Mouse (Mus musculus) liver, embryonic 14.5 days (tissue): ENCODE measurements around the gene Cd300ld3. TPM values are rescaled to one million over a fixed set of nuclear protein-coding genes. Genes with fewer than 3 reads are reported as not detected.

Experiments used
- ATAC-seq: fragments of 200-750 bp; cut with Nextera tagmentation; 2 replicates; pipeline ENCODE4 v1.8.0; 2017; ENCODE audit warnings: moderate number of reproducible peaks, mild to moderate bottlenecking, moderate library complexity; ENCODE audit not compliant: insufficient read depth
- DNase-seq, 3 experiments: peaks; one replicate each; pipeline ENCODE4 v3.0.0-alpha.2; 2012 to 2013; ENCODE audit warnings: low read depth in 3 of 3, low spot score in 3 of 3
- H3K27ac ChIP-seq: fragments of 300-500 bp; sonication (generic); 2 replicates; pipeline ENCODE4 v1.5.1; 2014; ENCODE audit warnings: moderate library complexity, mild to moderate bottlenecking, control low read depth, inconsistent platforms
- H3K27me3 ChIP-seq: fragments of 300-500 bp; sonication (generic); 2 replicates; pipeline ENCODE4 v1.6.1; 2014; ENCODE audit warnings: mild to moderate bottlenecking, low read length, moderate library complexity; ENCODE audit not compliant: control insufficient read depth, insufficient read depth
- H3K36me3 ChIP-seq: fragments of 300-500 bp; sonication (generic); replicated peaks from 2 replicates; pipeline ENCODE4 v1.6.1; 2014; ENCODE audit warnings: low read depth; ENCODE audit not compliant: control insufficient read depth, insufficient read depth
- H3K4me1 ChIP-seq, 2 experiments: fragments of 200-500 bp in 1 of 2; fragments of 300-500 bp in 1 of 2; sonication (generic) in 1 of 2; replicated peaks; 2 replicates each; pipeline ENCODE4 v1.6.1; 2012 to 2014; ENCODE audit warnings: antibody characterized with exemption in 1 of 2, inconsistent platforms in 1 of 2, low read length in 1 of 2; ENCODE audit not compliant: control insufficient read depth in 2 of 2, insufficient read depth in 2 of 2
- H3K4me2 ChIP-seq: fragments of 300-500 bp; sonication (generic); 2 replicates; pipeline ENCODE4 v1.6.1; 2014; ENCODE audit warnings: low read depth, mild to moderate bottlenecking, control low read depth, moderate library complexity
- H3K4me3 ChIP-seq, 2 experiments: fragments of 200-500 bp in 1 of 2; fragments of 300-500 bp in 1 of 2; sonication (generic) in 1 of 2; 2 replicates each; pipeline ENCODE4 v1.5.1; 2012 to 2014; ENCODE audit warnings: low read depth in 2 of 2, low read length in 2 of 2, mild to moderate bottlenecking in 2 of 2, control low read depth in 1 of 2, inconsistent platforms in 1 of 2, moderate library complexity in 1 of 2; ENCODE audit not compliant: insufficient read depth in 1 of 2
- H3K9ac ChIP-seq: fragments of 300-500 bp; sonication (generic); replicated peaks from 2 replicates; pipeline ENCODE4 v1.6.1; 2014; ENCODE audit warnings: mild to moderate bottlenecking, control low read depth, moderate library complexity
- H3K9me3 ChIP-seq: fragments of 300-500 bp; sonication (generic); 2 replicates; pipeline ENCODE4 v1.6.1; 2016; ENCODE audit warnings: low read length, mixed read lengths; ENCODE audit not compliant: control insufficient read depth
- CTCF ChIP-seq: IDR thresholded peaks from 2 replicates; pipeline ENCODE4 v1.5.1; 2016; ENCODE audit warnings: antibody characterized with exemption, low read depth, control low read depth
- EP300 ChIP-seq: IDR thresholded peaks from 2 replicates; pipeline ENCODE4 v1.6.1; 2016; ENCODE audit warnings: antibody characterized with exemption, low read depth
- WGBS: fragments of 180-500 bp; shearing (Covaris S2); extraction: QIAGEN DNeasy Blood & Tissue Kit; methylation state at CpG from one replicate; pipeline ENCODE4 v1.1.7; 2014; ENCODE audit not compliant: insufficient replicate concordance; 5-methylcytosine and 5-hydroxymethylcytosine counted together
- polyA plus RNA-seq, 2 experiments: library from polyadenylated mRNA; depleted of rRNA in 1 of 2; stranded (reverse) in 1 of 2; unstranded in 1 of 2; fragments of >200 nt; fragmentation: Nextera tagmentation in 1 of 2; extraction: Ambion mirVana in 1 of 2; gene quantifications; 2 replicates each; pipeline versions ENCODE4 v1.2.1 to v1.2.3; 2012 to 2014

The Cd300ld3 gene
- polyA plus RNA-seq, 2 experiments: 0.63 TPM; not detected in 1

DNA sequence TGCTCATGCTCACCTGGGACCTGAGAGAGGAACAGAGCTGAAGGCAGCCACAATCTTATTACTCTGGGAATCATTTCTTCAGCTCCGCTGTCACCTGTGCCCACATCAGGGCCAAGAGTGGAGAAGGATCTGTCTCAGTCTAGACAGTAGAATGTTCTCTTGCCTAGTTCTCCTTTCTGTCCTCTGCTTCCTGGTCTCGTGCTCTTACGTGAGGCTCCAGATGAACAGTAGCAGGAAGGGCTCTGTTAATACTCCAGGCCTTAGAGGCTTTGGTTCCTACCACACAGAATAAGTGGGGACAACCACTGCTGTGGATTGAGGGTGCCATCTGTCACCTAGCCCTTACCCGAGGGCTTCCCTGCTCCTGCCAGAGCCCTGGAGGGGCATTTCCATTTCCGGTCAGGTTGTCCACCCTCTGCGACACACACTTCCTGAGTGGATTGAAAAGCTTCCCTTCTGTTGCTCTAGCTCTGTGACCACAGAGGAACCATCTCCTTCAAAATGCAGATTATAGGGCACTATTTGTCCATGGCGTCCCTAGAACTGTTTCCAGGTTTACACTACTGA, 46.7 kb downstream of the Cd300ld3 start, which contains the start of gene Cd300c2:
Gene Cd300c2 (minus strand): TSS at position 407 of the 567 bp plus-strand sequence.
- ATAC-seq: no peak
- Histone ChIP-seq H3K27ac (no peak within 1 kb of the TSS), H3K27me3 (no peaks in the 10 kb centered on the region), H3K36me3 (no peaks in the 10 kb centered on the region), H3K4me3 (no peak within 1 kb of the TSS), H3K4me2 (no peak within 1 kb of the TSS), H3K4me1 (no peaks in the 10 kb centered on the region), H3K9me3 (no peaks in the 10 kb centered on the region), H3K9ac (no peak within 1 kb of the TSS)
- 29% methylated on average over 7 of the region's 7 CpGs for WGBS
- TF ChIP-seq EP300 (no peak), CTCF (no peak)
- DNase-seq: no peak

Other genes starting within 250 kb of the Cd300ld3 start
- 0.04 TPM in 1 of 2 replicates, not detected in the other for gene Gpr142, start 249.5 kb downstream of the Cd300ld3 start, polyA plus RNA-seq (2012; rRNA removed)
- gene Gpr142, start 249.5 kb downstream of the Cd300ld3 start, polyA plus RNA-seq (2014; fragmentation: Nextera tagmentation; extraction: Ambion mirVana): not detected in 2 replicates
- gene Gprc5c, start 197.3 kb downstream of the Cd300ld3 start, polyA plus RNA-seq (2012; rRNA removed): 4.8 and 5.0 TPM in 2 replicates
- gene Gprc5c, start 197.3 kb downstream of the Cd300ld3 start, polyA plus RNA-seq (2014; fragmentation: Nextera tagmentation; extraction: Ambion mirVana): 8.0 and 9.8 TPM in 2 replicates
- gene Cd300a, start 158.4 kb downstream of the Cd300ld3 start, polyA plus RNA-seq (2012; rRNA removed): 2.1 and 3.1 TPM in 2 replicates
- 3.6 and 3.7 TPM in 2 replicates for gene Cd300a, start 158.4 kb downstream of the Cd300ld3 start, polyA plus RNA-seq (2014; fragmentation: Nextera tagmentation; extraction: Ambion mirVana)
- gene Cd300lb, start 114.0 kb downstream of the Cd300ld3 start, polyA plus RNA-seq (2012; rRNA removed): 0.66 and 0.83 TPM in 2 replicates
- gene Cd300lb, start 114.0 kb downstream of the Cd300ld3 start, polyA plus RNA-seq (2014; fragmentation: Nextera tagmentation; extraction: Ambion mirVana): 0.67 and 1.5 TPM in 2 replicates
- gene Cd300c, start 79.3 kb downstream of the Cd300ld3 start, polyA plus RNA-seq (2012; rRNA removed): 0.18 TPM in 1 of 2 replicates, not detected in the other
- not detected in 2 replicates for gene Cd300c, start 79.3 kb downstream of the Cd300ld3 start, polyA plus RNA-seq (2014; fragmentation: Nextera tagmentation; extraction: Ambion mirVana)
- 0.75 and 0.89 TPM in 2 replicates for gene Cd300ld, start 58.5 kb downstream of the Cd300ld3 start, polyA plus RNA-seq (2012; rRNA removed)
- 0.63 and 1.1 TPM in 2 replicates for gene Cd300ld, start 58.5 kb downstream of the Cd300ld3 start, polyA plus RNA-seq (2014; fragmentation: Nextera tagmentation; extraction: Ambion mirVana)
- gene Cd300c2, start 46.5 kb downstream of the Cd300ld3 start, polyA plus RNA-seq (2012; rRNA removed): 3.7 and 4.8 TPM in 2 replicates
- gene Cd300c2, start 46.5 kb downstream of the Cd300ld3 start, polyA plus RNA-seq (2014; fragmentation: Nextera tagmentation; extraction: Ambion mirVana): 7.6 and 7.8 TPM in 2 replicates
- not detected in 2 replicates for gene Cd300ld2, start 32.2 kb downstream of the Cd300ld3 start, polyA plus RNA-seq (2012; rRNA removed)
- gene Cd300ld2, start 32.2 kb downstream of the Cd300ld3 start, polyA plus RNA-seq (2014; fragmentation: Nextera tagmentation; extraction: Ambion mirVana): not detected in 2 replicates
- 0.09 and 0.10 TPM in 2 replicates for gene Cd300ld4, start 21.4 kb downstream of the Cd300ld3 start, polyA plus RNA-seq (2012; rRNA removed)
- not detected in 2 replicates for gene Cd300ld4, start 21.4 kb downstream of the Cd300ld3 start, polyA plus RNA-seq (2014; fragmentation: Nextera tagmentation; extraction: Ambion mirVana)
- 0.13 TPM in 1 of 2 replicates, not detected in the other for gene Cd300ld5, start 10.6 kb downstream of the Cd300ld3 start, polyA plus RNA-seq (2012; rRNA removed)
- gene Cd300ld5, start 10.6 kb downstream of the Cd300ld3 start, polyA plus RNA-seq (2014; fragmentation: Nextera tagmentation; extraction: Ambion mirVana): not detected in 2 replicates
- 0.44 and 0.56 TPM in 2 replicates for gene Cd300e, start 13.8 kb upstream of the Cd300ld3 start, polyA plus RNA-seq (2012; rRNA removed)
- gene Cd300e, start 13.8 kb upstream of the Cd300ld3 start, polyA plus RNA-seq (2014; fragmentation: Nextera tagmentation; extraction: Ambion mirVana): 0.22 and 0.29 TPM in 2 replicates
- gene Rab37, start 43.0 kb upstream of the Cd300ld3 start, polyA plus RNA-seq (2012; rRNA removed): 1.5 and 1.7 TPM in 2 replicates
- gene Rab37, start 43.0 kb upstream of the Cd300ld3 start, polyA plus RNA-seq (2014; fragmentation: Nextera tagmentation; extraction: Ambion mirVana): 1.8 and 2.0 TPM in 2 replicates
- gene Cd300lf, start 85.6 kb upstream of the Cd300ld3 start, polyA plus RNA-seq (2012; rRNA removed): 1.5 and 1.6 TPM in 2 replicates
- gene Cd300lf, start 85.6 kb upstream of the Cd300ld3 start, polyA plus RNA-seq (2014; fragmentation: Nextera tagmentation; extraction: Ambion mirVana): 0.97 and 1.1 TPM in 2 replicates
- gene Slc9a3r1, start 114.9 kb upstream of the Cd300ld3 start, polyA plus RNA-seq (2012; rRNA removed): 37.9 and 41.4 TPM in 2 replicates
- gene Slc9a3r1, start 114.9 kb upstream of the Cd300ld3 start, polyA plus RNA-seq (2014; fragmentation: Nextera tagmentation; extraction: Ambion mirVana): 49.6 and 58.3 TPM in 2 replicates
- gene Tmem104, start 139.1 kb upstream of the Cd300ld3 start, polyA plus RNA-seq (2012; rRNA removed): 1.7 and 2.1 TPM in 2 replicates
- gene Tmem104, start 139.1 kb upstream of the Cd300ld3 start, polyA plus RNA-seq (2014; fragmentation: Nextera tagmentation; extraction: Ambion mirVana): 4.0 and 4.1 TPM in 2 replicates
- gene Nat9, start 139.4 kb upstream of the Cd300ld3 start, polyA plus RNA-seq (2012; rRNA removed): 6.0 and 7.7 TPM in 2 replicates
- gene Nat9, start 139.4 kb upstream of the Cd300ld3 start, polyA plus RNA-seq (2014; fragmentation: Nextera tagmentation; extraction: Ambion mirVana): 8.2 and 8.5 TPM in 2 replicates
- 0.17 and 0.21 TPM in 2 replicates for gene Grin2c, start 218.8 kb upstream of the Cd300ld3 start, polyA plus RNA-seq (2012; rRNA removed)
- gene Grin2c, start 218.8 kb upstream of the Cd300ld3 start, polyA plus RNA-seq (2014; fragmentation: Nextera tagmentation; extraction: Ambion mirVana): 0.05 TPM in 1 of 2 replicates, not detected in the other
- gene Fdxr, start 228.6 kb upstream of the Cd300ld3 start, polyA plus RNA-seq (2012; rRNA removed): 11.9 and 13.7 TPM in 2 replicates
- 12.3 and 13.3 TPM in 2 replicates for gene Fdxr, start 228.6 kb upstream of the Cd300ld3 start, polyA plus RNA-seq (2014; fragmentation: Nextera tagmentation; extraction: Ambion mirVana)
- gene Fads6, start 249.3 kb upstream of the Cd300ld3 start, polyA plus RNA-seq (2012; rRNA removed): 6.6 and 6.7 TPM in 2 replicates
- 2.8 TPM in 2 replicates for gene Fads6, start 249.3 kb upstream of the Cd300ld3 start, polyA plus RNA-seq (2014; fragmentation: Nextera tagmentation; extraction: Ambion mirVana)